Mouse (Mus musculus) CD4-positive naive resting alpha-beta T cell, adult 76 days (primary cell): ENCODE results near the gene Mrps24. TPM values are rescaled to one million over a fixed set of nuclear protein-coding genes. Genes with fewer than 3 reads are reported as not detected.

Experiments
- total RNA-seq: library from RNA; stranded (reverse); gene quantifications from one replicate; pipeline ENCODE4 v1.2.4, GENCODE M21; 2023

The Mrps24 gene
- total RNA-seq, result 55.9 TPM

GRCm38 (mm10) chr11:5715630-5716105 is at the start of gene Mrps24:
Gene Mrps24 (minus strand): TSS chr11:5715680.

DNA sequence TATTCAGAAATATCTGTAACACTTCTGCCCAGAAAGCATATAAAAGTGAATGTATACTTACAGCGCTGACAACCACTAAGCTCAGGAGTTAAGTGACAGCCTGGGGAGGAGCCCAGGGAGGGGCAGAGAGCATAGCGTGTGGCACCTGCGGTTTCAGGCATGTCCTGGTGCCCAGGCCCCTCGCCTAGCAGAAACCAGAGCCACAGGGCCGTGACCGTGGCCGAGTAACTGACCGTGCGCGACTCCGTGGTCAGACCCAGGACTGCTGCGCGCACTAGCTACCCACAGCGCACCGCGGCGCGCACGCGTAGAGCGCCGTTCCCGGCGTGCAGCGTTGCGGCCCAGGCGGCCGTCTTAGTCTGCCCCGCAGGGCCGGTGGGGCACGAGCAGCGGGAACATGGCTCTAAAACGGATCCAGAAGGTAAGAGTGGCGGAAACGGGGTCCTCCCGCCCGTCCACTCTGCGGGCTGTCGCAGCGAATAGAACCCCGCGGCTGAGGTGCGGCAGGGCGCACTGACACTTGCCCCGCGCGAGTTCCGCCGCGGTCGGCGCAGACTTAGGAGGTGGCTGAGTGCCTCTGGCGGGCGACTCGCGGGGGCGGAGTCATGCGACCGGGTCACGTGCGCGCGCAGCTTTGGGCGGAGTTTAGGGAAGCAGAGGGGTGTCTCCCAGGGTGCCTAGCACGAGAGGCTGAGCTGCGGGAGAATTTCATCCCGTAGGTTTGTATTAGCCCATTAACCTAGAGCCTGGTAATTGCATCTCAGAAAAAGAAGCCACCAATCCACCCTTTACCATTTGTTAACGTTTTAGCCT is 46.5 kb upstream of the Mrps24 start, which contains the start of gene Urgcp:
Urgcp (minus strand) TSS at position 557 of the 813 bp plus-strand sequence.

Other genes with a start within 250 kb of the Mrps24 start
- 342 TPM for gene Xbp1, start 195.0 kb downstream of the Mrps24 start, total RNA-seq
- 108 TPM for gene Ccdc117, start 173.5 kb downstream of the Mrps24 start, total RNA-seq
- gene Ankrd36, start 146.0 kb downstream of the Mrps24 start, total RNA-seq, result not detected
- 34.1 TPM for gene Urgcp, start 46.7 kb upstream of the Mrps24 start, total RNA-seq
- gene Dbnl, start 72.8 kb upstream of the Mrps24 start, total RNA-seq, result 118 TPM
- not detected for gene Pgam2, start 88.1 kb upstream of the Mrps24 start, total RNA-seq
- 36.3 TPM for gene Polm, start 122.3 kb upstream of the Mrps24 start, total RNA-seq
- 0.35 TPM for gene Aebp1, start 146.3 kb upstream of the Mrps24 start, total RNA-seq
- gene Pold2, start 162.6 kb upstream of the Mrps24 start, total RNA-seq, result 61.0 TPM
- gene Myl7, start 183.1 kb upstream of the Mrps24 start, total RNA-seq, result not detected
- not detected for gene Gck, start 234.4 kb upstream of the Mrps24 start, total RNA-seq
- 59.6 TPM for gene Ykt6, start 240.0 kb upstream of the Mrps24 start, total RNA-seq